Mouse (Mus musculus) thymus, adult 2 months (tissue): ENCODE results near the gene Lpcat3. TPM values are rescaled to one million over a fixed set of nuclear protein-coding genes. Genes with fewer than 3 reads are reported as not detected.
A peak's percentile ranks its signal among the peaks of the same experiment; 100 is the strongest.

Experiments used
- DNase-seq: peaks from one replicate; pipeline ENCODE4 v3.0.0; 2021
- H3K27ac ChIP-seq: fragments of 200-500 bp; 2 replicates; pipeline ENCODE4 v1.5.1; 2012; ENCODE audit warnings: low read length, control low read depth; ENCODE audit not compliant: control insufficient read depth, insufficient read depth
- H3K27me3 ChIP-seq: fragments of 200-500 bp; 2 replicates; pipeline ENCODE4 v1.6.1; 2012; ENCODE audit warnings: mild to moderate bottlenecking, low read length, moderate library complexity, mixed read lengths; ENCODE audit not compliant: control insufficient read depth, insufficient read depth
- H3K36me3 ChIP-seq: fragments of 200-500 bp; 2 replicates; pipeline ENCODE4 v1.6.1; 2012; ENCODE audit warnings: mild to moderate bottlenecking, low read length, moderate library complexity; ENCODE audit not compliant: control insufficient read depth, insufficient read depth
- H3K4me1 ChIP-seq: fragments of 200-500 bp; replicated peaks from 2 replicates; pipeline ENCODE4 v1.6.1; 2012; ENCODE audit warnings: low read length; ENCODE audit not compliant: control insufficient read depth, insufficient read depth
- H3K4me3 ChIP-seq: fragments of 200-500 bp; 2 replicates; pipeline ENCODE4 v1.5.1; 2012; ENCODE audit warnings: mild to moderate bottlenecking, low read length, control low read depth, moderate library complexity; ENCODE audit not compliant: control insufficient read depth, insufficient read depth
- CTCF ChIP-seq: fragments of 200-500 bp; IDR thresholded peaks from 2 replicates; pipeline ENCODE4 v1.5.1; 2012; ENCODE audit warnings: mild to moderate bottlenecking, control low read depth, low read length, moderate library complexity, borderline replicate concordance; ENCODE audit not compliant: control insufficient read depth, poor library complexity, insufficient read depth; ENCODE audit errors: extremely low read depth
- POLR2A ChIP-seq: fragments of 200-500 bp; IDR thresholded peaks from 2 replicates; pipeline ENCODE4 v1.6.1; 2012; ENCODE audit warnings: mild to moderate bottlenecking, low read length, control low read depth, moderate library complexity; ENCODE audit not compliant: control insufficient read depth, poor library complexity, insufficient read depth; ENCODE audit errors: extremely low read depth
- WGBS: fragments of 180-500 bp; shearing (Covaris S2); methylation state at CpG from one replicate; pipeline ENCODE4 v1.1.7; 2018; 5-methylcytosine and 5-hydroxymethylcytosine counted together
- polyA plus RNA-seq: library from polyadenylated mRNA; depleted of rRNA; stranded (reverse); fragments of >200 nt; gene quantifications from 2 replicates; pipeline ENCODE4 v1.2.3, GENCODE M21; 2012

The Lpcat3 gene
- polyA plus RNA-seq, 1 experiment, result 184 TPM

DNA sequence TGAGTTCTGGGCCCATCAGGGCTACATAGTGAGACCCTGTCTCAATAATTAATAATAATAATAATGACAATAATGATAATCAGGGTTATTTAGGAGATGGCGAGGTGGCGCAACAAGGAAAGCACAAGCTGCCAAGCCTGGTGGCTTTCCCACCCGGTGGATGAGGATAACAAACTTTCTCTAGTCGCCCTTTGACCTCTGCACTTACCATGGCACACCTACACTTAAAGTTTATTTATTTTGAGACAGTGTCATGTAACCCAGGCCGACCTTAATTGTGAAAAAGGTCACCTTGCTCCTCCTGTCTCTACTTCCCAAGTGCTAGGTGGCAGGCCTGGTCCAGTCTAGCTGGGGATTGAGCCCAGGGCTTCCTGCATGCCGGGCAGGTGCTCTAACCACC lies 35.9 kb downstream of the Lpcat3 start:
- no peak overlapping the region for H3K27ac ChIP-seq
- 95% methylated on average over 6 of the region's 6 CpGs for WGBS
- H3K4me3 ChIP-seq, result no peak overlapping the region
- peaks cover 23% of the 10 kb centered on the region for H3K36me3 ChIP-seq
- H3K27me3 ChIP-seq, result no peaks in the 10 kb centered on the region
- peaks cover 12% of the 10 kb centered on the region for H3K4me1 ChIP-seq
- no peak for DNase-seq
- TF ChIP-seq CTCF (no peak), POLR2A (no peak)

DNA sequence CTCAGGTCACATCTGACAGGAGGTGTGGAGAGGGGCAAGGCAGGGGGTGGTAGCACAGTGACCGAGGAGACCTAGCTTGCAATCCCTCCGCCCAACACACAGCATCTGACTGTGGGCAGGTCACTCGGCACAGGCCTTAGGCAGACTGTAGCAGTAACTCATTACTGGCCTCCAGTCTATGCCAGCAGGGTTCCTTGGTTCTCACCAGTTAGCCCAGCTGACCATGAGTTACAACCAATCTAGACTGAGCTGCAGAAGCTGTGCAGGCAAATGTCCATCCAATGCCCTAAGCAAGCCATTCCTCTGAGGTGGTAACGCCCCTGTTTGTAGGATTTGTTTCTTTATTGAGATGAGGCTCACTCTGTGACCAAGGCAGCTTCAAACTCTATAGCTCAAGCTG lies 36.5 kb downstream of the Lpcat3 start:
- TF ChIP-seq POLR2A (no peak), CTCF (no peak)
- 91% methylated on average over 4 of the region's 4 CpGs for WGBS
- peaks cover 6% of the 10 kb centered on the region for H3K4me1 ChIP-seq
- H3K4me3 ChIP-seq, result no peak overlapping the region
- DNase-seq, result no peak
- H3K27me3 ChIP-seq, result no peaks in the 10 kb centered on the region
- peaks cover 29% of the 10 kb centered on the region for H3K36me3 ChIP-seq
- no peak overlapping the region for H3K27ac ChIP-seq

DNA sequence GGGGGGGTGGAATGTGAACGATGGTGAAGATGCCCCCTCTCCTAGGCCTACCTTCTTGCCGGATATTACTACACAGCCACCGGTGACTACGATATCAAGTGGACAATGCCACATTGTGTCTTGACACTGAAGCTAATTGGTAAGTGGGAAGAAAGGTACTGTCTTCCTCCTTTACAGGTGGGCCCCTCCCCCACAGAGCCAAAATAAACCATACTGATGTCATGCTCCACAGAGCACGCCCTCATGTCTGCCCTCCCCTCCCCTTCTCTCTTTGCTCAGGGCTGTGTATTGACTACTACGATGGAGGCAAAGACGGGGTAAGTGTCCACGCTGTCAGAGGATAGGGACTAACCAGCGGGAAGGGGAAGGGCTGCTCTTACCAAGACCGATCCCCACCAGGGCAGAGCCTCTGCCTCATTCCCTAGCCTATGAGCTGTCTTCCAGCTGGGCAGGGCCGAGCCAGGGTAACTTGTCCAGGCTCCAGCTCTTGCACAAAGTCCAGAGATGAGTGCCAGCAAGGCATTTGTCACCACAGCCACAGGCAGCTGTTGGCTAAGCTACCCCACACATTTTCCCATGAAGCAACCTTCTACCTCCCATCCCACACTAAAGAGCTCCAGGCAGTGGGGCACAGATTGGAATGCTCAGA lies 37.3 kb downstream of the Lpcat3 start:
- WGBS, result 90% methylated on average over 11 of the region's 11 CpGs
- no peak for TF ChIP-seq CTCF
- no peak for TF ChIP-seq POLR2A
- no peaks in the 10 kb centered on the region for H3K27me3 ChIP-seq
- no peaks in the 10 kb centered on the region for H3K4me1 ChIP-seq
- H3K27ac ChIP-seq, result no peak overlapping the region
- H3K4me3 ChIP-seq, result no peak overlapping the region
- DNase-seq, result no peak
- H3K36me3 ChIP-seq, result peaks cover 37% of the 10 kb centered on the region

- TF ChIP-seq POLR2A (no peak), CTCF (no peak)
- H3K36me3 ChIP-seq, result peaks cover 45% of the 10 kb centered on the region
- H3K27me3 ChIP-seq, result no peaks in the 10 kb centered on the region
- no peak overlapping the region for H3K27ac ChIP-seq
- H3K4me3 ChIP-seq, result no peak overlapping the region
- H3K4me1 ChIP-seq, result no peaks in the 10 kb centered on the region
- peak; percentile 50 for DNase-seq
- 94% methylated on average over 8 of the region's 8 CpGs for WGBS
Observed at GRCm38 (mm10) chr6:124701338-124701737, 38.5 kb downstream of the Lpcat3 start.

- no peaks in the 10 kb centered on the region for H3K4me1 ChIP-seq
- no peak overlapping the region for H3K27ac ChIP-seq
- 93% methylated on average over 17 of the region's 17 CpGs for WGBS
- no peaks in the 10 kb centered on the region for H3K27me3 ChIP-seq
- no peak for TF ChIP-seq CTCF
- no peak for TF ChIP-seq POLR2A
- no peak overlapping the region for H3K4me3 ChIP-seq
- H3K36me3 ChIP-seq, result peaks cover 47% of the 10 kb centered on the region
- no peak for DNase-seq
Observed at GRCm38 (mm10) chr6:124702102-124702783, 39.4 kb downstream of the Lpcat3 start.

- H3K27ac ChIP-seq, result no peak overlapping the region
- no peak overlapping the region for H3K4me3 ChIP-seq
- no peak for TF ChIP-seq POLR2A
- TF ChIP-seq CTCF, result peak; percentile 80; the same call in 1 of the 2 replicates
- peaks cover 47% of the 10 kb centered on the region for H3K36me3 ChIP-seq
- no peaks in the 10 kb centered on the region for H3K4me1 ChIP-seq
- 63% methylated on average over 3 of the region's 3 CpGs for WGBS
- H3K27me3 ChIP-seq, result no peaks in the 10 kb centered on the region
- peak; percentile 87 for DNase-seq
Observed at GRCm38 (mm10) chr6:124702784-124703103, 39.9 kb downstream of the Lpcat3 start.
